Mouse (Mus musculus): Measurements from ENCODE around the gene Plac8.

The Plac8 gene

GRCm38 (mm10) chr5:100572069-100572468 lies at the start of gene Plac8:
Gene Plac8 (minus strand): TSS chr5:100572245.
- no peak for DNase-seq (ENCODE audit: inconsistent age in 2 of 2, low spot score in 1 of 2)

GRCm38 (mm10) chr5:100620952-100621351 lies 48.9 kb upstream of the Plac8 start:
- no peak for DNase-seq (ENCODE audit: inconsistent age in 2 of 2, low spot score in 1 of 2)

GRCm38 (mm10) chr5:100619586-100620275 lies 47.7 kb upstream of the Plac8 start:
- no peak for DNase-seq (ENCODE audit: inconsistent age in 2 of 2, low spot score in 1 of 2)

GRCm38 (mm10) chr5:100613896-100614768 lies 42.1 kb upstream of the Plac8 start:
- DNase-seq (ENCODE audit: inconsistent age in 2 of 2, low spot score in 1 of 2) = no peak

GRCm38 (mm10) chr5:100607868-100608267 lies 35.8 kb upstream of the Plac8 start:
- DNase-seq (ENCODE audit: inconsistent age in 2 of 2, low spot score in 1 of 2) = no peak

GRCm38 (mm10) chr5:100607090-100607762 lies 35.2 kb upstream of the Plac8 start:
- no peak for DNase-seq (ENCODE audit: inconsistent age in 2 of 2, low spot score in 1 of 2)

- DNase-seq (ENCODE audit: inconsistent age in 2 of 2, low spot score in 1 of 2) = peak; percentile 11 to 55
These were observed 33.8 kb upstream of the Plac8 start for GRCm38 (mm10) chr5:100605828-100606229.

- DNase-seq (ENCODE audit: inconsistent age in 2 of 2, low spot score in 1 of 2) = no peak
These were observed 32.0 kb upstream of the Plac8 start for GRCm38 (mm10) chr5:100604061-100604460.

- DNase-seq (ENCODE audit: inconsistent age in 2 of 2, low spot score in 1 of 2) = no peak
These were observed 29.8 kb upstream of the Plac8 start for GRCm38 (mm10) chr5:100601864-100602263.

- no peak for DNase-seq (ENCODE audit: inconsistent age in 2 of 2, low spot score in 1 of 2)
These were observed 27.0 kb upstream of the Plac8 start for GRCm38 (mm10) chr5:100598961-100599463.

GRCm38 (mm10) chr5:100597886-100598485 lies 25.9 kb upstream of the Plac8 start:
- no peak for DNase-seq (ENCODE audit: inconsistent age in 2 of 2, low spot score in 1 of 2)

- DNase-seq (ENCODE audit: inconsistent age in 2 of 2, low spot score in 1 of 2) = no peak
These were observed 24.0 kb upstream of the Plac8 start for GRCm38 (mm10) chr5:100595999-100596398.

GRCm38 (mm10) chr5:100594803-100595467 lies 22.9 kb upstream of the Plac8 start:
- DNase-seq (ENCODE audit: inconsistent age in 2 of 2, low spot score in 1 of 2) = no peak

GRCm38 (mm10) chr5:100590505-100590904 lies 18.5 kb upstream of the Plac8 start:
- no peak for DNase-seq (ENCODE audit: inconsistent age in 2 of 2, low spot score in 1 of 2)

GRCm38 (mm10) chr5:100587626-100588025 lies 15.6 kb upstream of the Plac8 start:
- DNase-seq (ENCODE audit: inconsistent age in 2 of 2, low spot score in 1 of 2) = no peak

GRCm38 (mm10) chr5:100587136-100587535 lies 15.1 kb upstream of the Plac8 start:
- DNase-seq (ENCODE audit: inconsistent age in 2 of 2, low spot score in 1 of 2) = no peak

GRCm38 (mm10) chr5:100585657-100586056 lies 13.6 kb upstream of the Plac8 start:
- no peak for DNase-seq (ENCODE audit: inconsistent age in 2 of 2, low spot score in 1 of 2)

GRCm38 (mm10) chr5:100585206-100585644 lies 13.2 kb upstream of the Plac8 start:
- no peak for DNase-seq (ENCODE audit: inconsistent age in 2 of 2, low spot score in 1 of 2)

GRCm38 (mm10) chr5:100583066-100583465 lies 11.0 kb upstream of the Plac8 start:
- no peak for DNase-seq (ENCODE audit: inconsistent age in 2 of 2, low spot score in 1 of 2)

- DNase-seq (ENCODE audit: inconsistent age in 2 of 2, low spot score in 1 of 2) = no peak
These were observed 10.4 kb upstream of the Plac8 start for GRCm38 (mm10) chr5:100582435-100582826.

Data from adrenal gland, adult (tissue).